Mouse (Mus musculus): ENCODE results near the gene Rad54l2. TPM values are rescaled to one million over a fixed set of nuclear protein-coding genes. Genes with fewer than 3 reads are reported as not detected.

The Rad54l2 gene
- polyA plus RNA-seq, 1 experiment from 2014 or later: 5.2 TPM

GRCm38 (mm10) chr9:106776116-106776515 lies 12.9 kb downstream of the Rad54l2 start:
- ATAC-seq (replicated peaks; ENCODE audit: insufficient number of reproducible peaks, low FRiP score, low TSS enrichment, low read depth): no peak
- no peaks in the 10 kb centered on the region for H3K9me3 ChIP-seq (replicated peaks; ENCODE audit: control insufficient read depth, low read length)
- no peak overlapping the region for H3K27ac ChIP-seq (replicated peaks; ENCODE audit: low read depth, low read length)
- no peak overlapping the region for H3K9ac ChIP-seq (replicated peaks; ENCODE audit: low read length)
- no peak for DNase-seq (ENCODE audit: low spot score)
- no peaks in the 10 kb centered on the region for H3K27me3 ChIP-seq (ENCODE audit: control insufficient read depth, insufficient read depth, low read length)
- H3K4me3 ChIP-seq (ENCODE audit: low read depth, low read length): no peak overlapping the region
- no peaks in the 10 kb centered on the region for H3K36me3 ChIP-seq (replicated peaks; ENCODE audit: control insufficient read depth, insufficient read depth, low read depth, low read length)
- no peaks in the 10 kb centered on the region for H3K4me1 ChIP-seq (ENCODE audit: control insufficient read depth, insufficient read depth, low read length)
- H3K4me2 ChIP-seq (ENCODE audit: low read depth, low read length): no peak overlapping the region
- WGBS: 81% methylated on average over 1 of the region's 1 CpGs

GRCm38 (mm10) chr9:106771770-106772169 lies 17.2 kb downstream of the Rad54l2 start:
- Histone ChIP-seq H3K4me2 (ENCODE audit: low read depth, low read length) (no peak overlapping the region), H3K27ac (replicated peaks; ENCODE audit: low read depth, low read length) (no peak overlapping the region), H3K9me3 (replicated peaks; ENCODE audit: control insufficient read depth, low read length) (no peaks in the 10 kb centered on the region), H3K36me3 (replicated peaks; ENCODE audit: control insufficient read depth, insufficient read depth, low read depth, low read length) (no peaks in the 10 kb centered on the region), H3K27me3 (ENCODE audit: control insufficient read depth, insufficient read depth, low read length) (no peaks in the 10 kb centered on the region), H3K9ac (replicated peaks; ENCODE audit: low read length) (no peak overlapping the region), H3K4me1 (ENCODE audit: control insufficient read depth, insufficient read depth, low read length) (no peaks in the 10 kb centered on the region), H3K4me3 (ENCODE audit: low read depth, low read length) (no peak overlapping the region)
- DNase-seq (ENCODE audit: low spot score): no peak
- ATAC-seq (replicated peaks; ENCODE audit: insufficient number of reproducible peaks, low FRiP score, low TSS enrichment, low read depth): no peak
- WGBS: 90% methylated on average over 2 of the region's 2 CpGs

DNA sequence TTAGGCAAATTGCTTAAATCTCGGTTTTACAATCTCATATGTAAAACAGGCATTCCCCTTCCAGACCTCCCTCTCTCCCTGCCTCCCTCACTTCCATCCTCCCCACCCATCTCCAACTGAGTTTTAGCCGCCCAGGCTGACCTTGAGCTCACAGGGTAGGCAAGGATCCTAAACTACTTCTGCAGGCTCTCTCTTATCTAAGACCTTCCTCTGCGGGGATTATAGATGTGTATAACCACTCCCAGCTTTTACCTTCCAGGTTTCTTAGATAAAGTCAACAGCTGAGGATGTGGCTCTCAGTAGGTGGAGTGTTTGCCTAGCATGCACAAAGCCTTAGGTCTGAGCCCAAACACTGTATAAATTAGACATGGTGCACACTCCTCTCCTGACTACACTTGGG lies 18.8 kb downstream of the Rad54l2 start:
- DNase-seq (ENCODE audit: low spot score) (no peak), ATAC-seq (replicated peaks; ENCODE audit: insufficient number of reproducible peaks, low FRiP score, low TSS enrichment, low read depth) (no peak)
- H3K4me1 ChIP-seq (ENCODE audit: control insufficient read depth, insufficient read depth, low read length): no peaks in the 10 kb centered on the region
- no peaks in the 10 kb centered on the region for H3K9me3 ChIP-seq (replicated peaks; ENCODE audit: control insufficient read depth, low read length)
- H3K9ac ChIP-seq (replicated peaks; ENCODE audit: low read length): no peak overlapping the region
- H3K4me2 ChIP-seq (ENCODE audit: low read depth, low read length): no peak overlapping the region
- H3K27me3 ChIP-seq (ENCODE audit: control insufficient read depth, insufficient read depth, low read length): no peaks in the 10 kb centered on the region
- H3K27ac ChIP-seq (replicated peaks; ENCODE audit: low read depth, low read length): no peak overlapping the region
- H3K36me3 ChIP-seq (replicated peaks; ENCODE audit: control insufficient read depth, insufficient read depth, low read depth, low read length): no peaks in the 10 kb centered on the region
- 86% methylated on average over 3 of the region's 3 CpGs for WGBS
- no peak overlapping the region for H3K4me3 ChIP-seq (ENCODE audit: low read depth, low read length)

GRCm38 (mm10) chr9:106769781-106770180 lies 19.2 kb downstream of the Rad54l2 start:
- DNase-seq (ENCODE audit: low spot score): no peak
- Histone ChIP-seq H3K27me3 (ENCODE audit: control insufficient read depth, insufficient read depth, low read length) (no peaks in the 10 kb centered on the region), H3K4me2 (ENCODE audit: low read depth, low read length) (no peak overlapping the region), H3K4me1 (ENCODE audit: control insufficient read depth, insufficient read depth, low read length) (no peaks in the 10 kb centered on the region), H3K9ac (replicated peaks; ENCODE audit: low read length) (no peak overlapping the region), H3K36me3 (replicated peaks; ENCODE audit: control insufficient read depth, insufficient read depth, low read depth, low read length) (no peaks in the 10 kb centered on the region), H3K4me3 (ENCODE audit: low read depth, low read length) (no peak overlapping the region), H3K27ac (replicated peaks; ENCODE audit: low read depth, low read length) (no peak overlapping the region), H3K9me3 (replicated peaks; ENCODE audit: control insufficient read depth, low read length) (no peaks in the 10 kb centered on the region)
- WGBS: 91% methylated on average over 5 of the region's 5 CpGs
- ATAC-seq (replicated peaks; ENCODE audit: insufficient number of reproducible peaks, low FRiP score, low TSS enrichment, low read depth): no peak

GRCm38 (mm10) chr9:106756421-106756820 lies 32.6 kb downstream of the Rad54l2 start:
- H3K27ac ChIP-seq (replicated peaks; ENCODE audit: low read depth, low read length): no peak overlapping the region
- ATAC-seq (replicated peaks; ENCODE audit: insufficient number of reproducible peaks, low FRiP score, low TSS enrichment, low read depth): no peak
- H3K9ac ChIP-seq (replicated peaks; ENCODE audit: low read length): no peak overlapping the region
- no peak overlapping the region for H3K4me3 ChIP-seq (ENCODE audit: low read depth, low read length)
- no peaks in the 10 kb centered on the region for H3K27me3 ChIP-seq (ENCODE audit: control insufficient read depth, insufficient read depth, low read length)
- no peaks in the 10 kb centered on the region for H3K36me3 ChIP-seq (replicated peaks; ENCODE audit: control insufficient read depth, insufficient read depth, low read depth, low read length)
- WGBS: 92% methylated on average over 9 of the region's 9 CpGs
- no peak overlapping the region for H3K4me2 ChIP-seq (ENCODE audit: low read depth, low read length)
- no peaks in the 10 kb centered on the region for H3K4me1 ChIP-seq (ENCODE audit: control insufficient read depth, insufficient read depth, low read length)
- no peak for DNase-seq (ENCODE audit: low spot score)
- H3K9me3 ChIP-seq (replicated peaks; ENCODE audit: control insufficient read depth, low read length): no peaks in the 10 kb centered on the region

DNA sequence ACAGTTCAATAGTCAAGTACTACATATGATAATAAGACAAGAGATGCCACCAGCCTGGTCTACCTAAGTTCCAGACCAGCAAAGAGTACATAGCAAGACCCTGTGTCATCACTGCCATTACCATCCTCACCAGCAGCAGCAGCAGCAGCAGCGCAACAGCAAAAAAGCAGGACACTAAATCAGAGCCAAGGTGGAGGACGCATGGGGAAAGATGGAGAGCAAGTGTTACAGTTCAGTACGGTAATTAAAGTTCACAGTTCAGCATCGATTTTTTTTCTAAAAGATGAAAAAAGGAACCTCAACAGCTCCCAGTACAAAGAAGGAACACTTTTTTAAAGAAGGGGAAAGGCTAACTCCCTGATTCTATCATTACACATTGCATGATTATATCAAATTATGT lies 33.2 kb downstream of the Rad54l2 start:
- Histone ChIP-seq H3K36me3 (replicated peaks; ENCODE audit: control insufficient read depth, insufficient read depth, low read depth, low read length) (no peaks in the 10 kb centered on the region), H3K4me1 (ENCODE audit: control insufficient read depth, insufficient read depth, low read length) (no peaks in the 10 kb centered on the region), H3K9ac (replicated peaks; ENCODE audit: low read length) (no peak overlapping the region), H3K27me3 (ENCODE audit: control insufficient read depth, insufficient read depth, low read length) (no peaks in the 10 kb centered on the region), H3K9me3 (replicated peaks; ENCODE audit: control insufficient read depth, low read length) (no peaks in the 10 kb centered on the region), H3K4me2 (ENCODE audit: low read depth, low read length) (no peak overlapping the region), H3K27ac (replicated peaks; ENCODE audit: low read depth, low read length) (no peak overlapping the region), H3K4me3 (ENCODE audit: low read depth, low read length) (no peak overlapping the region)
- ATAC-seq (replicated peaks; ENCODE audit: insufficient number of reproducible peaks, low FRiP score, low TSS enrichment, low read depth) (no peak), DNase-seq (ENCODE audit: low spot score) (no peak)
- 91% methylated on average over 4 of the region's 4 CpGs for WGBS

DNA sequence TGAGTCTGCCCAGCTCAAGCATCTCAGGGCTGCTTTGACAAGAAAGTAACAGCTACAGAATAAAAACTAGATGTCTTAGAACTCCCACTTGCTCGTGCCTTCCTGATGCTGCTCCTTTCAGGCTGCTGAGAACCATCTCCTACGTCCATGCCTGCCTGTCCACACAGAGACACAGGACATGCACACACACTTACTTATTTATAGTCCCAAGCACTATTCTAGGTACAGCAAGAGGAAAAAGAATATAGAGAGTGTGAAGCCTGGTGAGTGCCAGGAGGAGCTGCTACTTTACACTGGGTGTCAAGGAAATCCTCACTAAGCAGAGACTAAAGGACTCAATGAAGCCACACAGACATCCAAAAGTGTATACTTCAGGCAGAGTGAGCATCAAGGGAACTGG lies 34.7 kb downstream of the Rad54l2 start:
- Histone ChIP-seq H3K9ac (replicated peaks; ENCODE audit: low read length) (no peak overlapping the region), H3K27ac (replicated peaks; ENCODE audit: low read depth, low read length) (no peak overlapping the region), H3K36me3 (replicated peaks; ENCODE audit: control insufficient read depth, insufficient read depth, low read depth, low read length) (no peaks in the 10 kb centered on the region), H3K4me1 (ENCODE audit: control insufficient read depth, insufficient read depth, low read length) (no peaks in the 10 kb centered on the region), H3K4me2 (ENCODE audit: low read depth, low read length) (no peak overlapping the region), H3K27me3 (ENCODE audit: control insufficient read depth, insufficient read depth, low read length) (no peaks in the 10 kb centered on the region), H3K4me3 (ENCODE audit: low read depth, low read length) (no peak overlapping the region), H3K9me3 (replicated peaks; ENCODE audit: control insufficient read depth, low read length) (no peaks in the 10 kb centered on the region)
- ATAC-seq (replicated peaks; ENCODE audit: insufficient number of reproducible peaks, low FRiP score, low TSS enrichment, low read depth) (no peak), DNase-seq (ENCODE audit: low spot score) (no peak)
- WGBS: 83% methylated on average over 2 of the region's 2 CpGs

- H3K9me3 ChIP-seq (replicated peaks; ENCODE audit: control insufficient read depth, low read length): no peaks in the 10 kb centered on the region
- no peak overlapping the region for H3K4me2 ChIP-seq (ENCODE audit: low read depth, low read length)
- 92% methylated on average over 5 of the region's 5 CpGs for WGBS
- DNase-seq (ENCODE audit: low spot score): no peak
- no peak for ATAC-seq (replicated peaks; ENCODE audit: insufficient number of reproducible peaks, low FRiP score, low TSS enrichment, low read depth)
- H3K4me3 ChIP-seq (ENCODE audit: low read depth, low read length): no peak overlapping the region
- H3K27me3 ChIP-seq (ENCODE audit: control insufficient read depth, insufficient read depth, low read length): no peaks in the 10 kb centered on the region
- H3K4me1 ChIP-seq (ENCODE audit: control insufficient read depth, insufficient read depth, low read length): no peaks in the 10 kb centered on the region
- H3K27ac ChIP-seq (replicated peaks; ENCODE audit: low read depth, low read length): no peak overlapping the region
- no peaks in the 10 kb centered on the region for H3K36me3 ChIP-seq (replicated peaks; ENCODE audit: control insufficient read depth, insufficient read depth, low read depth, low read length)
- H3K9ac ChIP-seq (replicated peaks; ENCODE audit: low read length): no peak overlapping the region
Measured at GRCm38 (mm10) chr9:106752135-106752534, 36.9 kb downstream of the Rad54l2 start.

Measured in embryonic facial prominence, embryonic 11.5 days (tissue).